Mouse (Mus musculus) erythroblast, embryonic 14.5 days (primary cell): Measurements from ENCODE around the gene Plekha5.

Experiments used
- GATA1 ChIP-seq: IDR thresholded peaks from 2 replicates; pipeline ENCODE4 v1.6.1; 2012; ENCODE audit warnings: low read length, inconsistent platforms, mixed read lengths
- TAL1 ChIP-seq: IDR thresholded peaks from 3 replicates; pipeline ENCODE4 v1.6.1; 2012; ENCODE audit warnings: low read length, inconsistent platforms, mixed read lengths

DNA sequence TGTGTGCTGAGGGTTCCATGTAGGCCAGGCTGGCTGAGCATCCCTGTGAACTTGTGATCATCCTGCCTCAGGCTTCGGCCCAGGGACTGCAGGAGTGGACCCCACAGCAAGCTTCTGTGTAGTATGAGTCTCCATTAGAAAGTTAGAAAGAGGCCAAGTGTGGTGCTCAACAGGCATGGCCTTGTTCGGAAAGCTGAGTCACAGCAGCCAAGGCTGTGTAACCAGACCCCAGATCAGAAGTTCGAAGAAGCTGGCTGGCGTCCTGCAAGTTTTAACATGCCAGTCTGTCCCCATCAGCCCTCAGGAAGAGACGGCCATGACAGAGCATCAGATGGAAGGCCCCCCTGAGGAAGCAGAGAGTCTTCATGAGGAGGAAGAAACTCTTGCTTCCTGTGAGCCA, 167.5 kb downstream of the Plekha5 start:
- TF ChIP-seq GATA1 (no peak), TAL1 (no peak)
